Mouse (Mus musculus) kidney, embryonic 16.5 days (tissue): ENCODE data around the gene Sirpa. TPM values are rescaled to one million over a fixed set of nuclear protein-coding genes. Genes with fewer than 3 reads are reported as not detected.

Experiments
- ATAC-seq: fragments of 200-750 bp; cut with Nextera tagmentation; 2 replicates; pipeline ENCODE4 v1.8.0; 2017; ENCODE audit warnings: moderate TSS enrichment; ENCODE audit not compliant: low FRiP score, low TSS enrichment
- H3K27ac ChIP-seq: fragments of 300-500 bp; sonication (generic); 2 replicates; pipeline ENCODE4 v1.5.1; 2014; ENCODE audit warnings: low read length
- H3K27me3 ChIP-seq: fragments of 300-500 bp; sonication (generic); 2 replicates; pipeline ENCODE4 v1.6.1; 2014; ENCODE audit warnings: low read length, control low read depth, mixed read lengths; ENCODE audit not compliant: insufficient read depth
- H3K36me3 ChIP-seq: fragments of 300-500 bp; sonication (generic); 2 replicates; pipeline ENCODE4 v1.6.1; 2014; ENCODE audit warnings: low read length, control low read depth, mixed read lengths; ENCODE audit not compliant: insufficient read depth
- H3K4me1 ChIP-seq: fragments of 300-500 bp; sonication (generic); 2 replicates; pipeline ENCODE4 v1.6.1; 2014; ENCODE audit warnings: low read length, control low read depth, mixed read lengths; ENCODE audit not compliant: insufficient read depth
- H3K4me2 ChIP-seq: fragments of 300-500 bp; sonication (generic); replicated peaks from 2 replicates; pipeline ENCODE4 v1.6.1; 2014; ENCODE audit warnings: low read depth, low read length
- H3K4me3 ChIP-seq: fragments of 300-500 bp; sonication (generic); 2 replicates; pipeline ENCODE4 v1.5.1; 2014; ENCODE audit warnings: mild to moderate bottlenecking, low read length
- H3K9ac ChIP-seq: fragments of 300-500 bp; sonication (generic); replicated peaks from 2 replicates; pipeline ENCODE4 v1.6.1; 2014; ENCODE audit warnings: low read length
- H3K9me3 ChIP-seq: fragments of 300-500 bp; sonication (generic); 2 replicates; pipeline ENCODE4 v1.6.1; 2016; ENCODE audit warnings: low read length, control low read depth
- WGBS: fragments of 180-500 bp; shearing (Covaris S2); extraction: QIAGEN DNeasy Blood & Tissue Kit; methylation state at CpG from one replicate; pipeline ENCODE4 v1.1.7; 2014; 5-methylcytosine and 5-hydroxymethylcytosine counted together
- polyA plus RNA-seq: library from polyadenylated mRNA; unstranded; fragments of >200 nt; fragmentation: Nextera tagmentation; extraction: Ambion mirVana; gene quantifications from 2 replicates; pipeline ENCODE4 v1.2.1, GENCODE M21; 2015

Gene Sirpa
- polyA plus RNA-seq, 1 experiment from 2014 or later, result 29.8 TPM

DNA sequence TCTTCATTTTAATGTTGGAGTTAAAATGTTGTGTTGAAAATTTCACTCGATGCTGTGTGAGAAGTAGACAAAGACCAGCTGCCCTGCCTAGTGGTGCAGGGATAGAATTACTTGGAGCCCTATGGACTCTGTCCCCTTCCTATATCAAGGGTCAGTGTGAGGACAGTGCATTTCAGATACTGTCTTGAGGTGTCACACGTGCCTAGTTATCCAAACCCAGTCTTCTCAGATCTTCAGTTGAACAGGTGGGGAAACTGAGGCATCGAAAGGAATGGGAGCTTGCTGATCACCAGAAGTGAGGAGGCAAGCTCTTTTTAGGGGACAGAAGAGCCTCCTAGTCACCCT lies 33.8 kb upstream of the Sirpa start:
- H3K27ac ChIP-seq, result no peak overlapping the region
- H3K36me3 ChIP-seq, result no peaks in the 10 kb centered on the region
- H3K9ac ChIP-seq, result no peak overlapping the region
- H3K9me3 ChIP-seq, result no peaks in the 10 kb centered on the region
- peaks cover 6% of the 10 kb centered on the region; the same call in 1 of the 2 replicates for H3K4me1 ChIP-seq
- 46% methylated on average over 3 of the region's 3 CpGs for WGBS
- no peak overlapping the region for H3K4me3 ChIP-seq
- no peak for ATAC-seq
- no peaks in the 10 kb centered on the region for H3K27me3 ChIP-seq
- H3K4me2 ChIP-seq, result no peak overlapping the region

DNA sequence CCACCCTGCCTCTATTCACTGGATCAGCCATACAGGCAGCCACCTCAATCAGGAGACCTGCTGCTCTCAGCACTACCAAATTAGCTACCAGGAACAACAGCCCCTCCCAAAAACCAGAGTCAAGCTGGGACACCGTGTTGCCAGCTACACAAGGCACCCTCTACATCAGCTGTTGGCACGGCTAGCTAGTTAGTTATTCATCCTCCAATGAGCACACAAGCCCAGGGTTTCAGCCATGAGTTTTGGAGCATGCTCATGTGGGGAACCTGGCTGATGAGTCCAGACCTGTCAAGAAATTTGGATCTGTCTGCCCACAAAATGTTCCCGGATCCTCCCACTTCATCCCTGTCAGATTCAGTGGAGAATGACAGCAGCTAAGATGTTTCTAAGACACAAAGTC lies 30.8 kb upstream of the Sirpa start:
- no peak for ATAC-seq
- WGBS, result 66% methylated on average over 3 of the region's 3 CpGs
- H3K27ac ChIP-seq, result no peak overlapping the region
- H3K4me3 ChIP-seq, result no peak overlapping the region
- no peaks in the 10 kb centered on the region for H3K36me3 ChIP-seq
- H3K27me3 ChIP-seq, result no peaks in the 10 kb centered on the region
- H3K9me3 ChIP-seq, result no peaks in the 10 kb centered on the region
- no peak overlapping the region for H3K9ac ChIP-seq
- no peak overlapping the region for H3K4me2 ChIP-seq
- H3K4me1 ChIP-seq, result peaks cover 6% of the 10 kb centered on the region; the same call in 1 of the 2 replicates

DNA sequence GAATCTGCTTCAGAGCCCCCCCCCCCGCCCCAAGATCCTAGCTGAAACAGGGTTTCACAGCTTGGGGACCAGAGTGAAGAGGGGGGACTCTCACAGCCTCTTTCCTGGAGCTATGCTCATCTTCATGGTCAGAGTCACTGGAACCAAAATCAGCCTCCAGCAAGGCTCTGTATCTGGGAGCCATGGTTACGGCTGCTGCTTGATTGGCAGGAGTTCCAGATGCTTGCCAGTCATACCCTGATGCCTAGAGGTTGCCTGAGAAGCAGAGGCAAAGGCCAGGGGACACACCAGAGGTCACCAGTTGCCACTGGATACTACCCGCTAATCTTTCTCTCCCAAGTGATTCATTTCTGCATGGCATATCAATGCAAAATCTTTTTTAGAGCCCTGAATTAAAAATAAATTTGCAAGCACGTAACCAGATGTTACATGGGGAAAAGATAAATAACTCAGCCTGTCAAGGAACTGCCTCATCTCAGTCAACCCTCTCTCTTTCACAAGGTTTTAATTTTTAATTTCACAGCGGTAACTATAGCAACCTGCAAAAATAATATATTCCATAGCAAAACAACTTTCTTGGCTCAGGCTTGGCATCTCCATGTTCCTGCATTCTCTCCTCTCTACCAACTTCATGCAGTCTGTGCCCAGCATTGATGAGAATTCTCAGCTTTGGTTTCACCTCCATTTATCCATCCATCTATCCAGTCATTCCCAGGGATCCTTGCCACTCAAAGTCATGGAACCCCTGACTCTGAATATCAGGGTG lies 28.5 kb upstream of the Sirpa start:
- no peak overlapping the region for H3K4me3 ChIP-seq
- H3K27ac ChIP-seq, result no peak overlapping the region
- H3K4me1 ChIP-seq, result no peaks in the 10 kb centered on the region
- H3K36me3 ChIP-seq, result no peaks in the 10 kb centered on the region
- H3K9me3 ChIP-seq, result no peaks in the 10 kb centered on the region
- ATAC-seq, result no peak
- no peak overlapping the region for H3K4me2 ChIP-seq
- H3K27me3 ChIP-seq, result no peaks in the 10 kb centered on the region
- H3K9ac ChIP-seq, result no peak overlapping the region
- 78% methylated on average over 5 of the region's 5 CpGs for WGBS

DNA sequence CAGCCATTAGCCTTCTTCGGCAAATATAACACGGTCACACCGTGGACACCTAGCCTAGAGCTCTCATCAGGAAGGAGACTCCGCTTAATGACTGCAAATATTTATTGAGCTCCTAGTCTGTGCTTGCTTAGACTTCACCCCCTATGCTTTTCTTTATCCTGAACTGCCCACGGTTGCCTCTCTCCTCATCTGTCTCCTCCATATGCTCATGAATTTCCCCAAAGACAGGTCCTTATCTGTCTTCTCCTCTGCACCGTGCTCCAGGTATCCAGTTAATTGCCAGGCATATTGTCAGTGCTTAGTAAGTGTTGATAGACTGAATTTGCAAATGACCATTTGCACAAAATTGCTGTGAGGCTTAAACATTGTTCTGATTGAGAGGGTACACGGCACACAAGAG lies 23.5 kb upstream of the Sirpa start:
- Histone ChIP-seq H3K27me3 (no peaks in the 10 kb centered on the region; the same call in 1 of the 2 replicates), H3K4me2 (no peak overlapping the region), H3K9ac (no peak overlapping the region), H3K4me1 (peaks cover 4% of the 10 kb centered on the region), H3K4me3 (no peak overlapping the region), H3K27ac (no peak overlapping the region), H3K36me3 (no peaks in the 10 kb centered on the region), H3K9me3 (no peaks in the 10 kb centered on the region)
- ATAC-seq, result no peak
- 83% methylated on average over 7 of the region's 7 CpGs for WGBS

DNA sequence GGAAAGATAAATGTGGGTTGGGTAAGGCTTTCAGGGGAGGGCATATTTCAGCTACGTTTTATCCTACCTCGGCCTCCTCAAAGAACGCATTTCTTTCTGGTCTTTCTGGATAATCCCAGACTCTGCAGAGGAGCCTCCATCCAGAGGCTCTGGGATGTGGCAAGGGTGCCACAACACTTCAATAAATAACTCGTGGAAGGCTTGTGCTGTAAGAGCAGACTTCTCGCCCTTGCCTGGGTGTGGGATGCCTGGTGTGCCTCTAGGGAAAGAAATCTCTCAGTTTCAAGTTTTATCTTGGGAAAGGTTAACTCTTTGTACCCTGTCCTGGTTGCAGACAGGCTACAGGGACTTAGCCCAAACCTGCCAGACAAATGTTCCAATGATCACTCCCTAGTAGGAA lies 23.1 kb upstream of the Sirpa start:
- Histone ChIP-seq H3K27me3 (no peaks in the 10 kb centered on the region; the same call in 1 of the 2 replicates), H3K4me3 (no peak overlapping the region)
- 59% methylated on average over 5 of the region's 5 CpGs for WGBS

DNA sequence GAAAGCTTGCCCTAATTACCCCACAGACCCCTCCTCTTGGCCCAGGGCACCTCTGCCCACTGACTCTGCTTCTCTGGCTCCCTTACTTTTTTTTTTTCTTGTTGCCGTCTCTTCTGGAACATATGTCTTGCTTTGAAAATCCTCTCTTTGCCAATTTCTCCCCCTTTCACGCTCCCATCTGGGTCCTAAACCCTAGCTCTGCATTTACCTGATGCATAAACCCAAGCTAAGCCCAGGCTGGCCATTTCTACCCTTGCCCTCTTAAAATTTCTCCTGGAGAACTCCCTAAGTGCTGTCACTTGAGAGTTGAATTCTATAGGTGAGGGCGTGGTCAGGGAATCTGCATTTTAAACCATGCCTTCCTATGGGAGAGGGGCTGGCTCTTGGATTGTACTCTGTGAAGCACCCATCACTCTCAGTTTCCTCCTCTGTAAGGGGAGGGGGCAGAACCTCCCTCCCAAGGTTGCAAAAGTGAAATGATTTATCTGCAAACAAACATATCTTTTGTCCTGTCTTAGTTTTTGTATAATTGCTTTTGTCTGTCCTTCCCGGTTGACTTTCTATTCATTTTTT lies 18.8 kb upstream of the Sirpa start:
- Histone ChIP-seq H3K36me3 (no peaks in the 10 kb centered on the region), H3K9me3 (no peaks in the 10 kb centered on the region), H3K27ac (no peak overlapping the region), H3K4me1 (peaks cover 11% of the 10 kb centered on the region), H3K9ac (no peak overlapping the region), H3K4me3 (no peak overlapping the region), H3K4me2 (peak overlapping the region; percentile 44), H3K27me3 (no peaks in the 10 kb centered on the region; the same call in 1 of the 2 replicates)
- WGBS, result 17% methylated on average over 4 of the region's 4 CpGs
- ATAC-seq, result no peak

More for the DNA sequence above, 23.1 kb upstream of the Sirpa start:
- Histone ChIP-seq H3K4me1 (peaks cover 8% of the 10 kb centered on the region), H3K36me3 (no peaks in the 10 kb centered on the region), H3K9ac (no peak overlapping the region), H3K27ac (no peak overlapping the region), H3K4me2 (no peak overlapping the region), H3K9me3 (no peaks in the 10 kb centered on the region)
- no peak for ATAC-seq

DNA sequence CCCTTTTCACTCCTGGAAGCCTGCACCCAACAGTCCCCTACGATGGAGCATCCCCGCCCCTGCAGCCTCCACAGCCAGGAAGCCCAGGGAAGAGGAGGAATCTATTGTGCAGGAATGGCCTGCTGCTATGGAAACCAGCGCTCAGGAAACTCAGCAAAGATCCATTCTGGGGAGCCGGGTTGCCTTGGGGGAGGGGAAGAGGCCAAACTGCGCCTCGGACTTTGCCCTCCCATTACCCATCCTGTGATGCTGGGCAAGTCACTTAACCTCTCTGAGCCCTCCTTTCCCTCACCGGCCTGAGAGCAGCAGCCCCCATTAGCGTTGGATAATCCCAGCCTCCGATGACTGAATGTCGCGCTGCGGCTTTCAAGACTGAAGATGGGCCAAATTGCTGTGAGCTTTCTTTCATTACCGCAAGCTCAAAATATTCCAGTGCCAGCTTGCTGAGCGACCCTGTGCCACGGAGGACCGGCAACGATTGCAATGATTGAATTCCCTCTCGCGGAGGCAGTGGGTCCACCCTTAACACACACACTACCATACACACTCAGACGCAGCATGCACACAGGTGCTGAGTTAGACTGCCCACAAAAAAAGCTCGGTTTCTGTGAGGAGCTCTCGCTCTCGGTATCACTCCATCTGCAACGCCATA lies 18.1 kb upstream of the Sirpa start:
- Histone ChIP-seq H3K9me3 (no peaks in the 10 kb centered on the region), H3K9ac (no peak overlapping the region), H3K4me3 (peak overlapping the region; percentile 24), H3K4me1 (peaks cover 11% of the 10 kb centered on the region), H3K27ac (no peak overlapping the region), H3K4me2 (peak overlapping the region; percentile 44), H3K36me3 (no peaks in the 10 kb centered on the region), H3K27me3 (no peaks in the 10 kb centered on the region; the same call in 1 of the 2 replicates)
- 12% methylated on average over 24 of the region's 24 CpGs for WGBS
- ATAC-seq, result 0 out of 2 replicates have a peak, but pooled peaks have one; percentile 51

DNA sequence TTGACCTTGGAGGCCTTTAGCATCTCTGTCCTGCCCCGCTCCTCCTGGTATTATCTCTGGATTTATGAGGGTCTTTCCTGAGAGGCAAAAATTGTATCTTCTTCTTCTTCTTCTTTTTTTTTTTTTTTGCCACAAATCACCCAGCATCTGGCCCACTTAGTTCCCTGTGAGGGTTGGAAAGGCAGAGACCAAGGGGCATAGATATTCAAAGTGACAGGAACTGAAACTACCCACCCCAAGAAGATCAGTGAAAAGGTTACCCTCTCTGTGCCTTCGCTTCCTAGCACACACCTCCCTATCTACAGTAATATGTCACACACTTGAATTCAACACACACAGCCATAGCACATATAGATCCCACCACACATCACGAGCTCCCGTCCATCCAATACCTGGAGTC lies 17.5 kb upstream of the Sirpa start:
- Histone ChIP-seq H3K9me3 (no peaks in the 10 kb centered on the region), H3K27ac (no peak overlapping the region), H3K4me1 (peaks cover 11% of the 10 kb centered on the region), H3K9ac (no peak overlapping the region), H3K4me2 (no peak overlapping the region), H3K4me3 (no peak overlapping the region), H3K36me3 (no peaks in the 10 kb centered on the region), H3K27me3 (no peaks in the 10 kb centered on the region; the same call in 1 of the 2 replicates)
- WGBS, result 89% methylated on average over 4 of the region's 4 CpGs
- no peak for ATAC-seq

DNA sequence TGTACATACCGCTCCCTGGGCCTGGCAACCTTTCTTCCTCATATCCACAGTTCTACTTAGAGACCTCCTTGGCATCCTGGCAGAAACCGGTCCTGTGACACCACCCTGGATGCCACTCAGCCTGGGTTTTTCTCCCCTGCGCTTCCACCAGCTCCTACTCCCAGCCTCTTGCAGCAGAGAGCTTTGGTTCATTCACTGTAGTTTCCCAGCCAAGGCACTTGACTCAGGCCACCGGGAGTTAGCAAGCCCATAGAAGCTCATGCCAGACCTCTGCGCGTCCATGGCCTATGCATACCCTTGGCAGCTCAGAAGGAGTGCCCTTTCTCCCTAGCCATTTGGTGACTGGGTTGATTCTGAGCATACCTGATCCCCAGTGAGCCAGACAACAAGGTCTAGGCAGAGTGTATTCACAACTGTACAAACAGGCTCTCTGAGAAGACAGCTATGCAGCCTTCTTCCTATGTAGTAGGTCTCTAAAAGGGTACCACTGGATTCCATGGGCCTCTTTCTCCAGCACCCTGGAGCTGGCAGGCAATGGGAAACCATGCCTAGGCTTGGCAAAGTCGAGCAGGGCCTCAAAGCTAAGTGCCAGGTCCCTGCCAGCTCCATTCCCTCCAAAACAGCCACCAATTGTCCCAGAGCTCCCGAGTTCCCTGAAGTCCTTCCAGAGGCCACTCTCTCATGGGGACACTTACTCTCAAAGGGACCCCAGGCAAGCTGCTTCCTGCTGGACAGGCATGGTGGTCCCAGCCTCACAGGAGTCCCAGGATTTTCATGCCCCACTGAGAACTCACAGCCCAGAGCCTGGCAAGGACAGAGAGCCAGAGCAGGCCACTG lies 15.8 kb upstream of the Sirpa start:
- Histone ChIP-seq H3K9ac (no peak overlapping the region), H3K9me3 (no peaks in the 10 kb centered on the region), H3K4me3 (no peak overlapping the region), H3K36me3 (no peaks in the 10 kb centered on the region), H3K4me2 (no peak overlapping the region), H3K27ac (no peak overlapping the region), H3K4me1 (peaks cover 11% of the 10 kb centered on the region), H3K27me3 (no peaks in the 10 kb centered on the region; the same call in 1 of the 2 replicates)
- no peak for ATAC-seq
- 89% methylated on average over 8 of the region's 8 CpGs for WGBS
